Mouse (Mus musculus): ENCODE data around the gene Gbgt1. TPM values are rescaled to one million over a fixed set of nuclear protein-coding genes. Genes with fewer than 3 reads are reported as not detected.

Gbgt1 gene
- polyA plus RNA-seq, 1 experiment from 2014 or later, result 1.2 TPM

DNA sequence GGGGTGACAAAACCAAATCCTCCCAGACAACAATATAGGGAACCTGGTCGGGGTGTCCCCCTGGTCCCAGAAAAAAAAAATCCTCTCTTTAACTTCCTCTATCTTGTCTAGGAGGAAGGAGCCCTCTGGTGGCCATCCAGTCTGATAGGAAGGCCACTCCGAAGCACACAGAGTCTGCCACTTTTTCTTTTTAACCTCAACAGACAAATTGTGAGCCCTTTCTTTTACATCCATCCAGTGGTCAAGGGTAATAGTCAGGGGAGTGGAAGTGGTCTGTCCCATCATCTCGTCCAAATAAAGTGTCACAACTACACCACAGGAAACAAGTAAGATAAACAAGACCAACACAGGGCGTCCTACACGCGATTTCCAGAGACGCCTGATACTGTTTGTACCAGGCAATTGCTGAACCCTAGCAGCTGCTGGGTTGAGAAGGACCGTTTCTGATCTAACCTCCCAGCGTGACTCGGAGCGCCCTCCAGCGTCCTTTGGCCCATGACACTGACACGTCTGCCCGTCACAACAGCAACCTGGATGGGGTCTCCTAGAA is 1.4 kb upstream of the Gbgt1 start:
- 0 out of 2 replicates have a peak, but pooled peaks have one; percentile 24 for ATAC-seq (ENCODE audit: low FRiP score, low TSS enrichment)
- no peaks in the 10 kb centered on the region for H3K9me3 ChIP-seq (ENCODE audit: control insufficient read depth, low read length)
- H3K4me1 ChIP-seq (replicated peaks; ENCODE audit: control insufficient read depth, insufficient read depth), result peaks cover 3% of the 10 kb centered on the region; the same call in 1 of the 2 replicates
- no peak overlapping the region for H3K27ac ChIP-seq (replicated peaks)
- H3K9ac ChIP-seq (ENCODE audit: low read length), result peak overlapping the region; percentile 18; the same call in 1 of the 2 replicates
- DNase-seq (ENCODE audit: low spot score), result no peak
- H3K4me3 ChIP-seq (ENCODE audit: low read depth, low read length), result no peak overlapping the region
- WGBS, result 66% methylated on average over 14 of the region's 14 CpGs
- H3K4me2 ChIP-seq (replicated peaks; ENCODE audit: low read depth), result peak overlapping the region; percentile 20; the same call in 1 of the 2 replicates
- H3K36me3 ChIP-seq (ENCODE audit: control insufficient read depth, insufficient read depth, low read length), result no peaks in the 10 kb centered on the region
- no peaks in the 10 kb centered on the region for H3K27me3 ChIP-seq (ENCODE audit: control insufficient read depth, insufficient read depth, low read length)
- TF ChIP-seq EP300 (optimal IDR thresholded peaks at IDR 0.05) (no peak), CTCF (IDR thresholded peaks at IDR 0.05; ENCODE audit: low read depth) (peak; percentile 66)

DNA sequence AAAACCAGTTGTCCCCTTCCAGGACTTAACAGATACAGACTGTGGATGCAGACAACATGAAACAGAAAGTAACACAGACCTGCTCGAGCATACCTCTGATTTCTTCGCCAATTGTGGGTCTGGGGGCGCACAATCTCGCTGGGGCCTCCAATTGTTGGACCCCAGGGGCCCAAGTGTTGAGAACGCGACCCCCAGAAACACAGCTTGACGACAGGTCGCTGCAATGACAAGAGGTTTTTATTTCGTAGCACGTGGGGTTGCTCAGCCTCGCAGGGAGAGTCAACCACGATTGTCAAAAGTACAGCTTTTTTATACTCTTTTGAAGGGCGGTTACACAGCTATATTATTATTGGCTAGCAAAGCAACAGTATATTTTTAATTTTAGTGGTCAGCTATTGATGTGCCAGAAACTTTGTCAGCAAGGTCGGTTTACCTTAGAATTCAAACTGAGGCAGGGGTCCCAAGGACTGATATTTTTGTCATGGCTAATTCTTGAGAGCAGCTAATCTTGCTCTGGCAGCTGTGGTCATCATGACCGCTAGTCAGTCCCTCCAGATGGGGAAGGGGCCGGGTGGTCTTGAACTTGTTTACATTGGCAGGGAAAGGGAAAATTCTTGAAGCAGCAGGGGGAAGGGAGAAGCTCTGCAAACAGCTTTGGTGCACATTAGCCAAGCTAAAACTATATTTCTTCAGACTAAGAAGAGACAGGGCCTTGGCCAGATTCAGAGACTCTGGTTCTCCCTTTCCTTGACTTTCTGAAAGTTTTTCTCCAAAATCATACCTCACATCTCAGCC is 693 bp upstream of the Gbgt1 start:
- Histone ChIP-seq H3K27ac (replicated peaks) (peak overlapping the region; percentile 67), H3K36me3 (ENCODE audit: control insufficient read depth, insufficient read depth, low read length) (no peaks in the 10 kb centered on the region), H3K4me3 (ENCODE audit: low read depth, low read length) (no peak overlapping the region), H3K9me3 (ENCODE audit: control insufficient read depth, low read length) (no peaks in the 10 kb centered on the region), H3K9ac (ENCODE audit: low read length) (peak overlapping the region; percentile 23), H3K27me3 (ENCODE audit: control insufficient read depth, insufficient read depth, low read length) (no peaks in the 10 kb centered on the region), H3K4me1 (replicated peaks; ENCODE audit: control insufficient read depth, insufficient read depth) (peaks cover 3% of the 10 kb centered on the region; the same call in 1 of the 2 replicates), H3K4me2 (replicated peaks; ENCODE audit: low read depth) (peak overlapping the region; percentile 20; the same call in 1 of the 2 replicates)
- TF ChIP-seq CTCF (IDR thresholded peaks at IDR 0.05; ENCODE audit: low read depth) (no peak), EP300 (optimal IDR thresholded peaks at IDR 0.05) (no peak)
- ATAC-seq (ENCODE audit: low FRiP score, low TSS enrichment), result no peak
- WGBS, result 71% methylated on average over 16 of the region's 16 CpGs
- no peak for DNase-seq (ENCODE audit: low spot score)

DNA sequence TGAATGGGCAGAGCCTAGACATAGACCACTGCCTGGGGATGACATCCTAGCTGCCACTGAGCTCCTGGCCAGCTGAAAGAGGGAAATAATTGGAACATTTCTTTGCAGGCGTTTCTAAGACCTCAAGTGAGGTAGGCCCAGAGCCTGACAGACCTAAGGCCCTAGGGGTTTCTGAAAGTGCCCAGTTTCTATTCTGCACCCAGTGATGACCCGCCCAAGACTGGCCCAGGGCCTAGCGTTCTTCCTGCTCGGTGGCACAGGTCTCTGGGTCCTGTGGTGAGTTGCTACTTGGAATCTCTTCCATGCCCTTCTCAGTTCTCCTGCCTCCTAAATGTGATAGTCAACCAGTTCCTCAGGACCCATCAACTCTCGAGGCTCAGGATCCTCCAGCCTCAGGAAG is 870 bp downstream of the Gbgt1 start:
- Histone ChIP-seq H3K9ac (ENCODE audit: low read length) (no peak overlapping the region), H3K4me1 (replicated peaks; ENCODE audit: control insufficient read depth, insufficient read depth) (peaks cover 3% of the 10 kb centered on the region; the same call in 1 of the 2 replicates), H3K4me2 (replicated peaks; ENCODE audit: low read depth) (peak overlapping the region; percentile 43), H3K27ac (replicated peaks) (no peak overlapping the region), H3K27me3 (ENCODE audit: control insufficient read depth, insufficient read depth, low read length) (no peaks in the 10 kb centered on the region), H3K36me3 (ENCODE audit: control insufficient read depth, insufficient read depth, low read length) (no peaks in the 10 kb centered on the region), H3K4me3 (ENCODE audit: low read depth, low read length) (no peak overlapping the region), H3K9me3 (ENCODE audit: control insufficient read depth, low read length) (no peaks in the 10 kb centered on the region)
- TF ChIP-seq CTCF (IDR thresholded peaks at IDR 0.05; ENCODE audit: low read depth) (no peak), EP300 (optimal IDR thresholded peaks at IDR 0.05) (no peak)
- ATAC-seq (ENCODE audit: low FRiP score, low TSS enrichment) (no peak), DNase-seq (ENCODE audit: low spot score) (no peak)
- 81% methylated on average over 5 of the region's 5 CpGs for WGBS

DNA sequence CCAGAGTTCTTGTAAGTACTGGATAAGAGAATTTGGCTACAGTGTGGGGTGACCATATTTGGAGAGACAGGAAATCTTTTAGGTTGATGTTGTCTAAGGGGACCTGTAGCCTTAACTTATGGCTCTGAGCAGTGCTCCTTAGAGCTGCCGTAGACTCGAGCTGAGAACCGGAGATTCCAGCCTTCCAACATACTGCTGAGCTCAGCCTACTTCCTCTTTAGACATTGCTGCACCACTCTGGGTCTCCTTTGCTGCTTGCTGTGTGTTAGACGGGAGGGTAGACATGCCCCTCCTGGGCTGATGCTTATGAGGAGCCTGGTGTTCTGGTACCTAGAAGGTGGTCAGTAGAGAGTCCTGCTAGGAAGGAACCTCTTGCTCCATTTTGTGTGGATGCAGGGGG is 1.7 kb downstream of the Gbgt1 start:
- H3K9ac ChIP-seq (ENCODE audit: low read length), result no peak overlapping the region
- DNase-seq (ENCODE audit: low spot score), result no peak
- H3K27ac ChIP-seq (replicated peaks), result no peak overlapping the region
- H3K36me3 ChIP-seq (ENCODE audit: control insufficient read depth, insufficient read depth, low read length), result 0 out of 2 replicates have a peak, but pooled peaks cover 2% of the 10 kb centered on the region
- WGBS, result 75% methylated on average over 4 of the region's 4 CpGs
- peaks cover 3% of the 10 kb centered on the region; the same call in 1 of the 2 replicates for H3K4me1 ChIP-seq (replicated peaks; ENCODE audit: control insufficient read depth, insufficient read depth)
- no peaks in the 10 kb centered on the region for H3K9me3 ChIP-seq (ENCODE audit: control insufficient read depth, low read length)
- no peak overlapping the region for H3K4me3 ChIP-seq (ENCODE audit: low read depth, low read length)
- TF ChIP-seq EP300 (optimal IDR thresholded peaks at IDR 0.05) (no peak), CTCF (IDR thresholded peaks at IDR 0.05; ENCODE audit: low read depth) (no peak)
- no peak overlapping the region for H3K4me2 ChIP-seq (replicated peaks; ENCODE audit: low read depth)
- H3K27me3 ChIP-seq (ENCODE audit: control insufficient read depth, insufficient read depth, low read length), result no peaks in the 10 kb centered on the region
- ATAC-seq (ENCODE audit: low FRiP score, low TSS enrichment), result no peak

DNA sequence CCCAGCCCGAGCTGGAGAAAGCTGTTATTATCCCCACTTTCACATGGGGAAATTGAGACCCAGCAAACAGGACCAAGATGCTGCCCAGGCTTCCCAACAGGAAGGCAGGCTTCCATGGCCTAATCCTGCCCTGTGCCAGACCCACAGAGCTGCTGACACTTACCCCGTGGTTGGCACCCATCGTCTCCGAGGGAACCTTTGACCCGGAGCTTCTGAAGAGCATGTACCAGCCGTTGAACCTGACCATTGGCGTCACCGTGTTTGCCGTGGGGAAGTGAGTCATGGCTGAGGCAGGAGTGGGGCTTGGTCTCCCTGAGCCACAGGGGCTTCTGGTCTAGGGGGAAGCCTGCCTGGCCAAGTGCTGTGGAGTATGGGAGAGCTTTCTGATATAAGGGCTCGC is 6.3 kb downstream of the Gbgt1 start:
- 0 out of 2 replicates have a peak, but pooled peaks cover 2% of the 10 kb centered on the region for H3K36me3 ChIP-seq (ENCODE audit: control insufficient read depth, insufficient read depth, low read length)
- no peaks in the 10 kb centered on the region; the same call in 1 of the 2 replicates for H3K4me1 ChIP-seq (replicated peaks; ENCODE audit: control insufficient read depth, insufficient read depth)
- no peak for TF ChIP-seq CTCF (IDR thresholded peaks at IDR 0.05; ENCODE audit: low read depth)
- no peak for TF ChIP-seq EP300 (optimal IDR thresholded peaks at IDR 0.05)
- H3K9me3 ChIP-seq (ENCODE audit: control insufficient read depth, low read length), result no peaks in the 10 kb centered on the region
- DNase-seq (ENCODE audit: low spot score), result no peak
- no peak overlapping the region for H3K27ac ChIP-seq (replicated peaks)
- H3K27me3 ChIP-seq (ENCODE audit: control insufficient read depth, insufficient read depth, low read length), result no peaks in the 10 kb centered on the region
- no peak overlapping the region for H3K4me3 ChIP-seq (ENCODE audit: low read depth, low read length)
- H3K4me2 ChIP-seq (replicated peaks; ENCODE audit: low read depth), result no peak overlapping the region
- no peak for ATAC-seq (ENCODE audit: low FRiP score, low TSS enrichment)
- 75% methylated on average over 10 of the region's 10 CpGs for WGBS
- H3K9ac ChIP-seq (ENCODE audit: low read length), result no peak overlapping the region

DNA sequence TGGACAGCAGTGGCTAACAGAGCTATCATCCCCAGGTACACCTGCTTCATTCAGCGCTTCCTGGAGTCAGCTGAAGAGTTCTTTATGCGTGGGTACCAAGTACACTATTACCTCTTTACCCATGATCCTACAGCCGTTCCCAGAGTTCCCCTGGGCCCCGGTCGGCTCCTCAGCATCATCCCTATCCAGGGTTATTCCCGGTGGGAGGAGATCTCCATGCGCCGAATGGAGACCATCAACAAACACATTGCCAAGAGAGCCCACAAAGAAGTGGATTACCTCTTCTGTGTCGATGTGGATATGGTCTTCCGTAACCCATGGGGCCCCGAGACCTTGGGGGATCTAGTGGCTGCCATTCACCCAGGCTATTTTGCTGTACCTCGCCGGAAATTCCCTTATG is 8.0 kb downstream of the Gbgt1 start:
- no peak overlapping the region for H3K4me2 ChIP-seq (replicated peaks; ENCODE audit: low read depth)
- no peaks in the 10 kb centered on the region for H3K9me3 ChIP-seq (ENCODE audit: control insufficient read depth, low read length)
- DNase-seq (ENCODE audit: low spot score), result no peak
- TF ChIP-seq EP300 (optimal IDR thresholded peaks at IDR 0.05) (no peak), CTCF (IDR thresholded peaks at IDR 0.05; ENCODE audit: low read depth) (no peak)
- no peak for ATAC-seq (ENCODE audit: low FRiP score, low TSS enrichment)
- WGBS, result 87% methylated on average over 13 of the region's 13 CpGs
- no peak overlapping the region for H3K27ac ChIP-seq (replicated peaks)
- no peak overlapping the region for H3K4me3 ChIP-seq (ENCODE audit: low read depth, low read length)
- 0 out of 2 replicates have a peak, but pooled peaks cover 2% of the 10 kb centered on the region for H3K36me3 ChIP-seq (ENCODE audit: control insufficient read depth, insufficient read depth, low read length)
- no peak overlapping the region for H3K9ac ChIP-seq (ENCODE audit: low read length)
- no peaks in the 10 kb centered on the region for H3K27me3 ChIP-seq (ENCODE audit: control insufficient read depth, insufficient read depth, low read length)
- no peaks in the 10 kb centered on the region for H3K4me1 ChIP-seq (replicated peaks; ENCODE audit: control insufficient read depth, insufficient read depth)

All from stomach, postnatal 0 days (tissue).